Mouse (Mus musculus) kidney, adult 2 months (tissue): ENCODE results near the gene Fut2.

ENCODE experiments used
- CTCF ChIP-seq: fragments of 200-500 bp; conservative IDR thresholded peaks from 2 replicates; pipeline ENCODE4 v1.5.1; 2011; ENCODE audit warnings: low read depth, mild to moderate bottlenecking, control low read depth, low read length, moderate library complexity, mixed read lengths; ENCODE audit not compliant: insufficient read depth, insufficient read length
- POLR2A ChIP-seq: fragments of 200-500 bp; IDR thresholded peaks from one replicate; pipeline ENCODE4 v1.6.1; 2011; ENCODE audit warnings: low read depth, low read length, control low read depth

- TF ChIP-seq CTCF, result no peak
- TF ChIP-seq POLR2A, result peak; percentile 46
Observed at GRCm38 (mm10) chr7:45709677-45710355, 43.6 kb upstream of the Fut2 start.
